Mouse (Mus musculus): Measurements from ENCODE around the gene Mall. TPM values are rescaled to one million over a fixed set of nuclear protein-coding genes. Genes with fewer than 3 reads are reported as not detected.

Mall gene
- polyA plus RNA-seq (2015; fragmentation: Illumina TruSeq; extraction: RNeasy Lipid Tissue Mini Kit (QIAGEN cat#74804); ENCODE audit: low read depth, low replicate concordance) = 0.80 TPM

GRCm38 (mm10) chr2:127729671-127730070 lies at the start of gene Mall:
TSS of gene Mall (minus strand) at chr2:127729932.

GRCm38 (mm10) chr2:127656086-127656720 lies 73.5 kb downstream of the Mall start, which contains the start of gene Mal:
TSS of gene Mal (minus strand) at chr2:127656695.

Other genes with a start within 250 kb of the Mall start
- 91.6 TPM for gene Kcnip3, start 207.8 kb downstream of the Mall start, polyA plus RNA-seq (2015; fragmentation: Illumina TruSeq; extraction: RNeasy Lipid Tissue Mini Kit (QIAGEN cat#74804); ENCODE audit: low read depth, low replicate concordance)
- gene Prom2, start 188.5 kb downstream of the Mall start, polyA plus RNA-seq (2015; fragmentation: Illumina TruSeq; extraction: RNeasy Lipid Tissue Mini Kit (QIAGEN cat#74804); ENCODE audit: low read depth, low replicate concordance) = 0.24 TPM
- 9.0 TPM for gene Zfp661, start 142.8 kb downstream of the Mall start, polyA plus RNA-seq (2015; fragmentation: Illumina TruSeq; extraction: RNeasy Lipid Tissue Mini Kit (QIAGEN cat#74804); ENCODE audit: low read depth, low replicate concordance)
- gene Mrps5, start 142.7 kb downstream of the Mall start, polyA plus RNA-seq (2015; fragmentation: Illumina TruSeq; extraction: RNeasy Lipid Tissue Mini Kit (QIAGEN cat#74804); ENCODE audit: low read depth, low replicate concordance) = 94.9 TPM
- 367 TPM for gene Mal, start 73.2 kb downstream of the Mall start, polyA plus RNA-seq (2015; fragmentation: Illumina TruSeq; extraction: RNeasy Lipid Tissue Mini Kit (QIAGEN cat#74804); ENCODE audit: low read depth, low replicate concordance)
- 16.0 TPM for gene Nphp1, start 59.0 kb upstream of the Mall start, polyA plus RNA-seq (2015; fragmentation: Illumina TruSeq; extraction: RNeasy Lipid Tissue Mini Kit (QIAGEN cat#74804); ENCODE audit: low read depth, low replicate concordance)
- 89.0 TPM for gene Mtln, start 62.6 kb upstream of the Mall start, polyA plus RNA-seq (2015; fragmentation: Illumina TruSeq; extraction: RNeasy Lipid Tissue Mini Kit (QIAGEN cat#74804); ENCODE audit: low read depth, low replicate concordance)
- gene Bub1, start 101.9 kb upstream of the Mall start, polyA plus RNA-seq (2015; fragmentation: Illumina TruSeq; extraction: RNeasy Lipid Tissue Mini Kit (QIAGEN cat#74804); ENCODE audit: low read depth, low replicate concordance) = 0.49 TPM
- not detected for gene Acoxl, start 108.9 kb upstream of the Mall start, polyA plus RNA-seq (2015; fragmentation: Illumina TruSeq; extraction: RNeasy Lipid Tissue Mini Kit (QIAGEN cat#74804); ENCODE audit: low read depth, low replicate concordance)

Data from brain, adult 10 weeks (tissue).